Comparison of ENCODE assay signal across 9 mouse cellular contexts in genomic region chr9:32699391-32699841, GRCm38 (mm10).
DNase-seq lines count a peak whose midpoint lies in the region; ATAC-seq and TF ChIP-seq lines count a peak whose summit lies in the region.
"Had no signal": no experiment of that assay in that cellular context is flagged by ENCODE, and none has a peak within 500 bp of the region (broad histone marks: within the 10 kb centered on the region; RNA-seq: fewer than 3 reads in every experiment).

No protein-coding gene starts in this region.

- H3K4me2 ChIP-seq in kidney, embryonic 15.5 days: peak overlapping the region; percentile 43
- 0 out of 2 replicates have a peak overlapping the region, but pooled peaks have one; percentile 19 for H3K4me2 ChIP-seq in hindbrain, embryonic 15.5 days
- peak overlapping the region; percentile 35 for H3K4me2 ChIP-seq in neural tube, embryonic 13.5 days
- no peak overlapping the region for H3K4me2 ChIP-seq in forebrain, embryonic 13.5 days

- WGBS in kidney, embryonic 15.5 days: 72% methylated on average over 8 of the region's 8 CpGs
- WGBS in hindbrain, embryonic 15.5 days: 67% methylated on average over 8 of the region's 8 CpGs
- WGBS in neural tube, embryonic 13.5 days: 69% methylated on average over 8 of the region's 8 CpGs
- 70% methylated on average over 8 of the region's 8 CpGs for WGBS in forebrain, embryonic 13.5 days

- DNase-seq in kidney, postnatal 4 days: no peak
- no peak for DNase-seq in urinary bladder, adult 18-20 months (ENCODE audit: low spot score in 2 of 2)
- DNase-seq in urinary bladder, adult 2 months (ENCODE audit: low spot score): no peak
- DNase-seq: cerebellum, adult 18-20 months had no signal

- H3K9ac ChIP-seq in kidney, embryonic 15.5 days: 0 out of 2 replicates have a peak overlapping the region, but pooled peaks have one; percentile 21
- H3K9ac ChIP-seq in hindbrain, embryonic 15.5 days: no peak overlapping the region
- no peak overlapping the region for H3K9ac ChIP-seq in neural tube, embryonic 13.5 days
- no peak overlapping the region for H3K9ac ChIP-seq in forebrain, embryonic 13.5 days

- no peaks in the 10 kb centered on the region for H3K36me3 ChIP-seq in kidney, embryonic 15.5 days
- H3K36me3 ChIP-seq in hindbrain, embryonic 15.5 days: no peaks in the 10 kb centered on the region
- H3K36me3 ChIP-seq in neural tube, embryonic 13.5 days: no peaks in the 10 kb centered on the region
- no peaks in the 10 kb centered on the region for H3K36me3 ChIP-seq in forebrain, embryonic 13.5 days (ENCODE audit: poor library complexity, severe bottlenecking)

- H3K4me3 ChIP-seq in kidney, embryonic 15.5 days (replicated peaks): peak overlapping the region; percentile 24
- peak overlapping the region; percentile 29 for H3K4me3 ChIP-seq in cortical plate, adult 2 months (ENCODE audit: insufficient read depth, low read length)
- no peak overlapping the region for H3K4me3 ChIP-seq in hindbrain, embryonic 15.5 days
- 0 out of 2 replicates have a peak overlapping the region, but pooled peaks have one; percentile 0 for H3K4me3 ChIP-seq in neural tube, embryonic 13.5 days
- no peak overlapping the region for H3K4me3 ChIP-seq in forebrain, embryonic 13.5 days

- H3K27me3 ChIP-seq in kidney, embryonic 15.5 days: no peaks in the 10 kb centered on the region
- H3K27me3 ChIP-seq in hindbrain, embryonic 15.5 days: peaks cover 47% of the 10 kb centered on the region
- peaks cover 58% of the 10 kb centered on the region for H3K27me3 ChIP-seq in neural tube, embryonic 13.5 days
- H3K27me3 ChIP-seq in forebrain, embryonic 13.5 days: peaks cover 77% of the 10 kb centered on the region

- no peaks in the 10 kb centered on the region for H3K9me3 ChIP-seq in kidney, embryonic 15.5 days (replicated peaks)
- H3K9me3 ChIP-seq in hindbrain, embryonic 15.5 days: no peaks in the 10 kb centered on the region
- no peaks in the 10 kb centered on the region for H3K9me3 ChIP-seq in neural tube, embryonic 13.5 days
- H3K9me3 ChIP-seq in forebrain, embryonic 13.5 days (replicated peaks): no peaks in the 10 kb centered on the region

- no peak for ATAC-seq in kidney, embryonic 15.5 days (replicated peaks; ENCODE audit: low FRiP score)
- no peak for ATAC-seq in hindbrain, embryonic 15.5 days (ENCODE audit: low FRiP score, low read depth)
- ATAC-seq in neural tube, embryonic 13.5 days (ENCODE audit: low read depth): no peak
- no peak for ATAC-seq in forebrain, embryonic 13.5 days

- no peak for TF ChIP-seq POLR2A in cortical plate, adult 2 months (IDR thresholded peaks at IDR 0.05; ENCODE audit: extremely low read depth, insufficient read depth, low read length)

- no peak overlapping the region for H3K27ac ChIP-seq in kidney, embryonic 15.5 days
- H3K27ac ChIP-seq in cortical plate, adult 2 months (ENCODE audit: insufficient read depth, low read length): peak overlapping the region; percentile 24; the same call in 1 of the 2 replicates
- no peak overlapping the region for H3K27ac ChIP-seq in hindbrain, embryonic 15.5 days (replicated peaks)
- 0 out of 2 replicates have a peak overlapping the region, but pooled peaks have one; percentile 3 for H3K27ac ChIP-seq in neural tube, embryonic 13.5 days (replicated peaks)
- no peak overlapping the region for H3K27ac ChIP-seq in forebrain, embryonic 13.5 days

- no peak for TF ChIP-seq CTCF in cortical plate, adult 2 months (IDR thresholded peaks at IDR 0.05; ENCODE audit: extremely low read depth, insufficient read depth, low read length)

- peaks cover 69% of the 10 kb centered on the region for H3K4me1 ChIP-seq in kidney, embryonic 15.5 days
- H3K4me1 ChIP-seq in cortical plate, adult 2 months (ENCODE audit: control insufficient read depth, insufficient read depth, low read length): no peaks in the 10 kb centered on the region
- H3K4me1 ChIP-seq in hindbrain, embryonic 15.5 days (replicated peaks): peaks cover 13% of the 10 kb centered on the region
- H3K4me1 ChIP-seq in neural tube, embryonic 13.5 days (replicated peaks): peaks cover 10% of the 10 kb centered on the region
- peaks cover 17% of the 10 kb centered on the region for H3K4me1 ChIP-seq in forebrain, embryonic 13.5 days

Comparison
In these comparisons a context has a peak if more than half of its experiments do, and no peak if none do; other contexts are left out.
1. H3K27ac ChIP-seq: peak in cortical plate, adult 2 months (single experiment) and neural tube, embryonic 13.5 days (single experiment); none in kidney, embryonic 15.5 days (single experiment), hindbrain, embryonic 15.5 days (single experiment) and forebrain, embryonic 13.5 days (single experiment).
2. H3K4me3 ChIP-seq: peak in kidney, embryonic 15.5 days (single experiment), cortical plate, adult 2 months (single experiment) and neural tube, embryonic 13.5 days (single experiment); none in hindbrain, embryonic 15.5 days (single experiment) and forebrain, embryonic 13.5 days (single experiment).